Mouse (Mus musculus) heart, adult 2 months (tissue): ENCODE measurements around the gene Pofut2.

Experiments used
- CTCF ChIP-seq: fragments of 200-600 bp; IDR thresholded peaks from 2 replicates; pipeline ENCODE4 v1.8.1; 2022; ENCODE audit warnings: antibody characterized with exemption, mild to moderate bottlenecking, moderate library complexity
- EP300 ChIP-seq: fragments of 200-500 bp; IDR thresholded peaks from 2 replicates; pipeline ENCODE4 v1.6.1; 2011; ENCODE audit warnings: low read depth, low read length, control low read depth; ENCODE audit not compliant: insufficient read depth
- POLR2A ChIP-seq: fragments of 200-500 bp; IDR thresholded peaks from 2 replicates; pipeline ENCODE4 v1.6.1; 2011; ENCODE audit warnings: mild to moderate bottlenecking, low read depth, low read length, control low read depth; ENCODE audit not compliant: insufficient read depth

GRCm38 (mm10) chr10:77272980-77273730 is 14.1 kb downstream of the Pofut2 start:
- TF ChIP-seq CTCF (no peak), POLR2A (no peak), EP300 (no peak)
